Mouse (Mus musculus): ENCODE data around the gene S1pr3.

Gene S1pr3

DNA sequence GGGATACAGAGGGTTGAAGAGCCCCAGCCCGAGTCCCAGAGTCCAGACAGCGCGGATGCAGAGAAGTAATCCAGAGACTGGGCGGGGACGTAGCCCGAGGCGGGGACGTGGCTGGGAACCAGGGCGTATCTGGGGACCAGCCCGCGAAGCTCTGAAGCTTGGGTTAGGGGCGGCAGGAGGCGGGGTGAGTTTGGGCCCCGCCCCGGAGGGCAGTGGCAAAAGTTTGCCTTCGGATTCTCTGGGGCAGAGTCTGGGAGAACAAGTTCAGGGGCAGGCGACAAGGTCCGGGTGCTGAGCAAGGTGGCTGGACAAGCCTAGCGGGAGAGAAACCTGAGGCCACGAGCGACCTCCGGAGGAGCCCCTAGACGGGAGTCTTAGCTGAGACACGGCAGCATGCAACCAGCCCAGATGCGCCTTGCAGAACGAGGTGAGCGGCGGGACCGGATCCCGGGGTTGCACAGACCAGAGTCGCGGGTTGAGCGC, at the start of gene S1pr3:
S1pr3 (plus strand) TSS at position 121 of the 483 bp plus-strand sequence.
- DNase-seq: peak; percentile 44

DNA sequence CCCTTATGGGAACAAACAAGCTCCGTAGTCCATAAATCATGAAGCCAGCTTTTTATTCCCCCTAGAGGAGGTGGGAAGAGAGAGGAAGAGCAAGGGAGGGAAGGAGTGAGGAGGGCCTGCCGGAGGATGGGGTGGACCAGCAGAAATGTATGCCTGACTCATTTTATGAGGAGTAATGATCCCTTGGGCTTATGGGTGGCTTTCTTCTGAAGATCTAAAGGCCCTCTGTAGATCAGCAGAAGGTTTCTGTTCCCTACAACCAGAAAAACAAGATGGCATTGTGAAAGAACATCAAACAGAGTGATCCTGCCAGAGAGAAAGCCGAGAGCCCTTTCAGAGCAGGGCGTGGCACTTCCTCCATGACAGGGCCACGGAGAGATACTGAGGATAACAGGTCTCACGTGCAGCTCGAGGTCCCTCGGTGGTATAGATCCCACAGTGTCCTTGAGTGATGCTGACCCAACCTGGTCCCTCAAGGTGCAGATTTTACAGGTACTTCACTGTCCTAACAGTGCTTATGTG, 47.9 kb upstream of the S1pr3 start:
- DNase-seq: no peak

DNA sequence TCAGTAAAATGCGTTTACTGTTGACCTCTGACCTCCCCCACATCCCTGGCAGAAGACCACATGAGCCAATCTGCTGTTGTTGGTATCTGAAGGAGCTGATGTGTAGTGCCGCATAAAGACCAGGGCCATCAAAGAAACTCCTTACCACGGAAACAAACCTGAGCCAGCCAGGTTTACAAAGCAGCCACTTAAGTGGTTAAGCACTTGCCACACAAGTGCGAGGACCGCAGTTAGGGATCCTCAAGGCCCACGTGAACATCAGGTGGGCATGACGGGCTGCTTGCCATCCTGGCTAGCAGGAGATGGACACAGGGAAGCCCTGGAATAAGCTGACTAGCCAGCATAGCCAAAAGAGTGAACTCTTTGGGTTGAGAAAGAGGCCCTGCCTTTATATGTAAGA, 45.0 kb upstream of the S1pr3 start:
- no peak for DNase-seq

DNA sequence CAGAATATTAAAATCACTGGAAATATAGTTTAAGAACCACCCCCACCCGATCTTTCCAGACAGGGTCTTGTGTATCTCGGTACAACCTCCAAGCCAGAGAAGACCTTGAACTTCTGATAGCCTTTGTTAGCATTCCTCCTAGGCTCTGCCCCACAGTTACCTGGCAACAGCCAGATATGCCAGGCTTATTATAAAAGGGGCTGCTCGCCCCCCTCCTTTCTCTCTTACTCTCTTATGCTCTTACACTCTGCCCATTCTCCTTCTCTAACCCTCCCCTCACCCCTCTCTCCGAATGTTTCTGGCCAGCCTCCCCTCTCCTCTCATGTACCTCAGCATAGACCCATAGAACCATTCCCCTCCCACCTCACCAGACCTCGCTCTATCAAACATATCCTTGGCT, 44.5 kb upstream of the S1pr3 start:
- no peak for DNase-seq

DNA sequence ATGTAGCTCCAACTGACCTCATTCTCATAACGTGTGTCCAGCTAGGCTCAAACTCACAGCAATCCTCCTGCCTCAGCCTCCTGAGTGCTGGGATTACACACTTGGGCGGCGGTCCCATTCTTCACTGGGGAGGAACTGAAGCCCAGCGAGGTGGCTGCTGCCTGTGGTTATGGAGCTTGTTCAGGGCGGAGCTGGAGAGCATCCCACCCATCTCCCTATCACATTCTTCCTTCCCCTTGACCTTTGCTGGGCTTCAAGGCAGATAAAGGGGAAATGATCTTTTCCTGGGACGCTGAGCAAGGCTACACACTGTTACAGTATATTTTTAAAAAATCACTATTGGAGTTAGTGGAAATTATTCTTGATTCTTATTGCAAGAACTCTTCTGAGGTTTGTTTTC, 43.2 kb upstream of the S1pr3 start:
- DNase-seq: no peak

DNA sequence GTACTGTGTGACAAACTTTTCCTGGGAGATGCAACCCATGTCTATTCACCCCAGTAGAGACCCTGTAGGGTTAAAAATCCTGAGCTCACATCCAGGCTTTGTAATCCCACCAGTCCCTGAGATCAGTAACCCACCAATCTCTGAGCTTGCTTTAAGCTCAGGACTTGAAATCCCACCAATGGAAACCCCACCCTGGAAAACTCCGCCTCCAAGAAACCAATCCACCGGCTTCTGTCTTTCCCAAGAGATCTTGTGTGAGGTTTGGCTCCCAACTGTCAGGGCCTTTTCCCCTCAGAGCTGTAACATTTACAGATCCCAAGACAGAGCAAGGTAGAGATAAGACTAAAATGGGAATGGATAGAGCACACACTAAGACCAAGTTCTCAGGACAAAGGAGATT, 40.1 kb upstream of the S1pr3 start:
- no peak for DNase-seq

DNA sequence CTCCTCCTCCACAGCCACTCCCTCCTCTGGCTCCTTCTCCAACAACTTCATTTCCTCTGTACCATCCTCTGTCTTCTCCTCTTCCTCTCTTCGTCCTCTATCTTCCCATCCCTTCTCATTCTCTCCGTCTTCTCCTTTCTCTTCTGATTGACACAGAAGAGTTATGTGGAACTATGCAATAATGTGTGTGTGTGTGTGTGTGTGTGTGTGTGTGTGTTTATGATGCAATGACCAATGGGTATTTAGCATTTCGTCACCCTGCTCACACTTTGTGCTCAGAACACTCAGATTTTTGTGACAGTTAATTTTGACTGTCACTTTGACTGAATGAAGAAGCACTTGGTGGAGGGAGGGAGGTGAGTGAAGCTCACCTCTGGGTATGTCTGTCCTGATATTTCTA, 39.1 kb upstream of the S1pr3 start:
- DNase-seq: no peak

DNA sequence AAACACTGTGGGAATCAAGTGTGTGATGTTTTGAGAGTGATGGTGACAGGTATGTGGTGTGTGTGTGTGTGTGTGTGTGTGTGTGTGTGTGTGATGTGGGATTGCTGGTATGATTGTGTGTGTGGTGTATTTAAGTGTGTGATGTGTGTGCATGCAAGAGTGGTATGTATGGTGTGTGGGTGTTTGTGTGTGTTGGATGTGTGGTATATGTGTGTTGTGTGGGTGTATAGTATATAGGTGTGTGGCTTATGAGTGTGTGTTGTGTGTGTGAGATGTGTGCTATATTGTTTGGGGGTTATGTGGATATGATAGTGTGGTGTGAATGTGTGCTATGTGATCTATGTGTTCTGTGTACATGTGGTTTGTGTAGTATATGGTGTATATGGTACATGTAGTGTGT, 35.4 kb upstream of the S1pr3 start:
- no peak for DNase-seq

DNA sequence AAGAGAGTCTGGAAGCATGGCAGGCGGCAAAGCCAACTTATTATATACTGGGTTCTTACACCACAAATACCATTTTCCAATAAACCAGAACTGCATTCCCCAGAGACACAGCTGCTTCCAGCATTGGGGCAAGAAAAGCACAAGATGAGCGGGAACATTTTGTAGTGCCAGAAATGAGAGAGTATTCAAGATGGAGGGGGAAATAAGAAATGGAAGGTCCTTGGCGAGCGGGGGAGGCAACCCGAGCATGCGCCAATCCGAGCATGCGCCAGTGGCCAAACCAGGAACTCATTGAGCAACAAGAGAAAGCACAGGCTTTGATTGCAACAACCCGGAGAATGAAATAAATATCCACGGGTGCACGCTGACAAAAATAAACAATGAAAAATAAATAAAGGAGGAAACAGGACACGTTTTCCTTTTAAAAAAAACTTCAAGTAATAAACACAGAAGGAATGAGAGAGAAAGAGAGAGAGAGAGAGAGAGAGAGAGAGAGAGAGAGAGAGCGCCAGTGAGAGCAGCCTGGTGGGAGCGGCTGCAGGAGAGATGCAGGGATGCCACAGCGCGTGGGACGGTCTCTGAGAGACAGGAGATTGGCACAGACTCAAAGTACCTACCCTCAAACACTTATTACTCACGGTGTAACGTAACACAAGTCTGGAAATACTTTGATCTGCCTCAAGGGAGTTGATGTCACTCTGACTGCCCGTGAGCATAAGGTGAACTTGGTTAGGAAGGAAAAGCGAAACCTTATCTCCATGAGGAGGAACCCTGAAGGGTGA, 34.2 kb upstream of the S1pr3 start:
- DNase-seq: peak; percentile 9

DNA sequence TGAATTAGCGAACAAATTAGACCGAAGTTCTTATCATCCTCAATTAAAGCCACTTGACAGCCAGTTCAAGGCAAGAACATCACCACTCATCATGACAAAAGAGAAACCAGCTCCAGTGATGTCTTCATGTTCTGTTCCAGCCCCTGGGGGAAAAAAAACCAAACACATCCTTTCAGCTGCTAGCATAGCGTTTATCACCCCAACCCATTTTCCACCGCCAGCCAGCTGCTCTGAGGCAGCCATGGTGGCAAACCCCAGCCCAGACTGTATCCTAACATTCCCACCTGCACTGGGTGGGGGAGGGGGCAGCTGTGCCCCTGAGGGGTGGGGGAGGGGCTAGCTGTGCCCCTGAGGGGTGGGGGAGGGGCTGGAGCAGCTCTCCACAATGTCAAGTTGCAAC, 30.3 kb upstream of the S1pr3 start:
- DNase-seq: no peak

DNA sequence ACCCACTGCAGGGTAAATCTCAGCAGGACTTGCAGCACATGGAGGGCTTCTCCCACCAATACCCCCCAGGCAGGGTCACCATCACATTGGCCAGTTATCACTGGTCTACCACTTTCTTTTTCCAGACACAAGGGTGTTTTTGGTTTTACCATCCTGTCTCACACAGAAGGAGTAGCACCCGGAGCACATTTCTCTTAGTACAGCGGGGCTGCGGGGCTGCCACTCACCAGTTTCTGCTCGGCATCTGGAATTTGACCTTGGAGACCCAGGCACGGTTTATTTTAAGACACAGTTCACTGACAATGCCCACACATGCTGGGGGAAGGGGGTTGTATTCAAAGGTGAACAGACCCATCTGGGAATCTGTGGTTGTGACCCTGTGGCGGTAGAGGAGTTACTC, 28.8 kb upstream of the S1pr3 start:
- no peak for DNase-seq

DNA sequence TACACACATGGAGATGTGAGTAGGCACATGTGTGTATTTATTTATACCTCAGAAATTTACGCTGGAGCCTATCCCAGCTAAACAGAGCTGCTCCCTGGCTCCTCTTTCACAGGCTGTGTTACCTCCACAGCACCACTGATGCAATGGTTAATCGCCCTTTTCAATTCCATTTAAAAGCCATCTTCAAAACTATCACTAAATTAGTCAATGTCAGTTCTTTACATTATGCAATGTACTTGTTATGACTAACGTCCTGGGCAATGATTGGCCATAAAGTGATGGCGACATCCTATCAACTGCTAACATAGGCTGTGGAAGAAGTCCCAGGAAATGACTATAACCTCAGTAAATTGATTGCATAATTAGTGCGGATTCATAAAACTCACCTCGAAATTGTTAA, 26.9 kb upstream of the S1pr3 start:
- DNase-seq: no peak

DNA sequence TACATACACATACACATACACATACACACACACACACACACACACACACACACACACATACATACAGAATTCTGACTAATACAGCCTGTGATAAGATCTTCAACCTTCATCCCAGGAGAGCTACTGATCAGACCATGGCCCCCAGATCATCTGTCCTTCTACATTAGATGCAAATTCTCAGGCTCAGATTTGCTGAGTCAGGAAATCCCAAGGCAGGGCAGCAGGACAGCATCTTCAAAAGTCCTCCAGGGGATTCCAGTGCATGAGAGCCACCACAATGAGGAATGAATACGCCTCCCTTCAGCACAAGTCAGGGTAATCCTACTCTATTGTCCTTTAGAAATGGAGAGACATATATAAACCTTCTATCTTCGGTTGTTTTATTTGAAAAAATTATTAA, 23.5 kb upstream of the S1pr3 start:
- no peak for DNase-seq

DNA sequence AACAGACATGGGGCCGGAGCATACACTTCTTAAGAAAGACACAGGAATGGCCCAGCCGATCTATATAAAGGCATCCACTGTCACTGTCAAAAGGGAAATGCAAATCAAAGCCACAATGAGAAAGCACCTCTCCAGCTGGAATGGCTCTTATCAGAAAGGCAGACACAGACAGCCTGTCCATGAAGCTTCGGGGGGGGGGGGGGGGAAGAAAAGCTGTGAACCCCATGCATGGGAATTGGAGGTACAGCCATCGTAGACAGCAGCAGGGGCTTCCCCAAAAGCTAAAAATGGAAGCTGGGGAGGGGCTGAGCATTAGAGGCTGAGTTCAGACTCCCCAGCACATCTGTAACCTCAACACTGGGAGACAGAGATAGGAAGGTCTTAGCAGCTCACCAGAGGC, 20.5 kb upstream of the S1pr3 start:
- DNase-seq: no peak

DNA sequence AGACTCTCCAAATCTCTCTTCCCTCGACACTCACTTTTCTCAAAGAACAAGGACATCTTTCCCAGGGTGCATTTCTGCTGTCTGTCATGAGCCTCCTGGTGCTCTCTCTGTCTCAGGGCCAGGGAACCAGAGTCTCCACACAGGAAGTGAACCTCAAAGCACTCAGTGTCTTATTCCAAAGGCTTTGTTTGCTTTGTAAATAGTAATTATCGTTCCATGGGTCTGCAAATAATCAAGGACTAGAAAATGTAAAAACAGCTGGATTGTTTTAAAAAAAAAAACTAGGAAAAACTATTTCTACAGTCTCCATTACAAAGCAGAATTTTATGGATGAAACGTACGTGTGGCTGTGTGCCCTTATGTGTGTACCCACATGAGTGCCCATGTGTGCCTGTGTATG, 18.0 kb upstream of the S1pr3 start:
- DNase-seq: no peak

DNA sequence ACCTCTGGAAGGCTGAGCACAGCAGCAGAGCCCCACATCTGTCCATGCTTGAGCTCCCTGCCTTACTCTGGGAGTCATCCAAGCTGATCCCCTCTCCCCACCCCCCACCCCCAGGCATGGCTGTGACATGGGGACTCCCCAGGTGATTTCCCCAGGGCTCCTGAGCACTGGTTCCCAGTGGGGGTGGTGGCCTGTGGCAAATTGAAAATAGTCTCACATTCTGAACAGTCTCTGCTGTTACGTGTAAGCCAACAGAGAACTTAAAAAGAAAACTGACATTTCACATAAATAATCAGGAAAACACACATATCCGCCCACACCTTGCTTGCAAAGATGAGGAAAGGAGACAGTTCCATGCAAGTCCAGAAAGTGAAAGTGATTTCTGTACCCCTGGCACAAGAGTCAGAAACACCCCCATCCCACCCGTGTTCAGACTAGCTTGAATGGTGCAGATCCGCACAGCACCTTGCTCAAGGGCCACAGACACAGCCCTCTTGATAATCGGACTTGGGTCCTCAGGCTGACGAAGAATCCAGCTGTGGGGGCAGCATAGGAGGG, 17.0 kb upstream of the S1pr3 start:
- no peak for DNase-seq

DNA sequence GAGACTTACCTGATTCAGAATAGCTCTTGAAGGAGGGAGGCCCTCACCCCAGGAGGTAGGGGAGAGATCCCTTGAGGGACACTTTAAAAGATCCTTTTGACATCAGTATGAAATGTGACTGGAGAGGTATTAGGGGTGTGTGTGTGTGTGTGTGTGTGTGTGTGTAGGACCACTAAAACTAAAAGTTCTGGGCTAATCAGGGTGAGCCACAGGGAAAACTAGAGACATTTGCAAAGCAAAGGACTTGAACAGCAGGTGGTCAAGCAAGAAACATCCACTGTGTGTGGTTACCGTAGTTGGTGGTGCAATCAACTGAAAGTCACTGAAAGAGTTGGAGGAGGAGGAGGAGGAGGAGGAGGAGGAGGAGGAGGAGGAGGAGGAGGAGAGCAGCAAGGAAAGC, 16.2 kb upstream of the S1pr3 start:
- DNase-seq: no peak

DNA sequence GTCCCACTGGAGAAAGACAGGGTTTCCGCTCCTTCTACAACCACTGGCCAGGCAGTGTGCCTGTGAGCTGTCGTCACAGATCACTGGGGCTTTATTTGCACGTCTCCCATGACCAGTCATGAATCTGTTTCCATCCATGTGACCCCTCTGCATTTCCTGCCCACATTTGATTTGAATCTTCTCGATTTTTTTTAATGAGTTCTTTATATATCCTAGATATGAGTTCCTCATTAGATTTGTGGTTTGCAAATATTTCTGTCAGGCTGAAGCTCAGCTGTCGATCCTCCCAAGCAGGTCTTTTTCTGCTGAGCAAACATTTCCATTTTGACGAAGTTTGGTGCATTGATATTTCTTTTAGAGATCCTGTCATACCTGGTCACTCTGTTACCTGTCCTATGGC, 10.6 kb upstream of the S1pr3 start:
- no peak for DNase-seq

DNA sequence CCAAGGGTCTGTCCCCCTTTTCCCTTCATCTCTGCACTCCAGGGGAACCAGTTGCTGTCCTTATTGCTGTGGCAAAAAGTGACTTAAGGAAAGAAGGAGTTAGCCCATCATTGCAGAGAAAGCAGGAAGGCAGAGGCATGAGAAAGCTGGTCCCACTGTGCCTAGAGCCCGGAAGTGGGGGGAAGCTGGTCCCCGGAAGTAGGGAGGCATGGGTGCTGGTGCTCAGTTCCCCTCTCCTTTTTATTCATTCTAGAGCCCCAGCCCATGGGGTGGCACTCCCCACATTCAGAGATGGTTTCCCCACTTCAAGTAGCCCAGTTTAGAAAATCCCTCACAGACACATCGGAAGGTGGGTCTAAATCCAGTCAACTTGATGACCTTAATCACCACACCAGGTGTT, 8.9 kb upstream of the S1pr3 start:
- DNase-seq: no peak

DNA sequence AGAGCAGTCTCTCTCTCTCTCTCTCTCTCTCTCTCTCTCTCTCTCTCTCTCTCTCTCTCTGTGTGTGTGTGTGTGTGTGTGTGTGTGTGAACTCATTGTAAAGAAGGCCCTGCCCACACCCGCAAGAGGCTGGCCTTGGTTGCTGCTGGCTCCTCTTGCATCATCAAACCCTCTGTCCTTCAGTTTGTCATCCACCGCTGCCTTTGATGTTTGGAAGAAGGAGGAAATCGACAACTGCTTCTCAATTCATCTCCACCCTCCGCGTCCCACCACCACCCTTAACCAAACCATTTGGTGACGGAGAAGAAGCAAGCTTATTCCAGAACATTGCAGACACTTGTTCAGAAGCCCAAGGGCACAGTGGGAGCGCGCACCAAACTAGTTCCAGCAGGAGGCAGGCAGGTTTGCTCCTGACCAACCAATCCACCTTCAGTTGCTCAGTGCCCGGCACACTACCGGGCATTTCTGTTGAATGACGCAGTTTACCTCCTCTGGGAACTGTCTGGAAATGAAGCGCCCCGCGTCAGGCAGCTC, 8.2 kb upstream of the S1pr3 start:
- peak; percentile 42 for DNase-seq

DNA sequence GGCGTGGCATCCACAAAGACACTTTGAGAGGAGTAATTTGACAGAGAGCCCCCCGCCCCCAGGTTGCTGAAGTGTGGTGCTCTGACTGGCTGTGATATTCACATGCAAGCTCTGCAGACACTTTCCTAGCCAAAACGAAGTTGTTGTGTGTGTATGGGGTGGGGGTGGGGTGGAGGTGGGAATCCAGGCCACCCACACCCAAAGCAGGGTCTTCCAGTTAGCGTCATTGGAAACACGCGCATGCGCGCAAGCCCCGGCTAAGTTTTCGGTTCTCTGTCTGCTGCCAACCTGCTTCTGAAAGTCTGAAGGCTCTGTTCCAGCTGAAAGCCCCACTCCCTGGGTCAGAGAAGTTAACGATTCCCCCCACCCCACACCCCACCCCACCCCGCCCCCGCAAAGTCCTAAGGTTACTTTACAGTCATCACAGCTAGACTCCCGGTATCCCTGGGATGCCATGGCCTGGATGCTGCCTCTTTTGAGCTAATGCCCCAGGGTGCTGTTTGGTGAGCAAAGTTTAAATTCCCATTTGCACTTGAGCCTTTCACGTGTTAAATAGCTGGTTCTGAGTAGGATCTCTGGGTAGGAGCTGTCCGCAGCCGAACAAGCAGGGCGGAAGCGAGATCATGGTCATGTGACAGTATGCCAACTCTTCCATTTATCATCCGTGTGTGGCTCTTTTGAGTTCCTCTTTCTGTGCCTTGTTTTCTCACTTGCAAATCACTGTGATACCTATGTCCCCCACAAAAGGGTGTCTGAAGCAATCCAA, 7.5 kb upstream of the S1pr3 start:
- DNase-seq: peak; percentile 21

DNA sequence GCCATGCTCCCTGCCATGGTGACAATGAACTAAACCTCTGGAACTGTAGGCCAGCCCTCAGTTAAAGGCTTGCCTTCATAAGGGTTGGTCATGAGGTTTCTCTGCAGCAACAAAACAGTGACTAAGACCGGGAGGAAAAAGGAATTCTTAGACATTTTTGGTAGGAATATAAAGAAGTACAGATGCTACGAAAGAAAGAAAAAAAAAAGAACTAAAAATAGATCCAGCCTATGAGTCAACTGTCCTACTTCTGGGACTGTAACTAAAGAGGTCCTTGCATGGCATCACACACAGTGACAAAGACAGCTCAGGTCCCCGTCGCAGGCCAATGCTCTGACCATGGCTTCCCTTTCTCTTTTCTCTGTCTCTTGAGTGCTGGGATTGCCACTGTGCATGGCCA, 3.9 kb upstream of the S1pr3 start:
- DNase-seq: no peak

DNA sequence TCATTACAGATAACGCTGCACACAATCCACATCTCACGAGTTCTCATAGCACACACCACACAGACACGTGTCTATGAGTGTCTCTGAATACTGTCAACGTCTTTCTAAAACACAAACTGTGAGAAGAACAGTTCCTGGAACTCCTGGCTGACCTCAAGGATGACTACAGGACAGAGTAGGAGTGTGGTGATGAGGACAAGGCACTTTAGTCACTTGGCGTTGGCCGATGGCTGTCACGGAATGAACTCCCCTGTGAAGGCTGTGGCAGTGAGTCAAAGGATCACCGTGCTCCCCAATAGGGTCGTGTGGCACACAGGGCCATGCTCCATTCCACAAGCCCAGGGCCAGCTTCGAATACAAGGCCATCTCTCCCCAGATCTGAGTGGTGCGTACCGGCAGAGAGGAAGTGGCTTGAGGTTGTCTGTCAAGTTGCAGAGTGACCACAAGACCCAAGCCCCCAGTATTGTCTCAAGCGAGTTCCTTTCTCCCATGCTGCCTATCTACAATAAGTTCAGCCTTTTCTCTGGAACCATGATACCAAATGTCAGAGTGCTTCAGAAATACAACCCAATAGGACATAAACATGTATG, 2.6 kb upstream of the S1pr3 start:
- DNase-seq: no peak

Measured in kidney, adult 18-20 months (tissue).